Mouse (Mus musculus) spleen, embryonic (tissue): ENCODE measurements around the gene Fam221b.

Experiments used
- CTCF ChIA-PET: fragments of 350-600 bp; sonication (Branson Sonifier 250); formaldehyde crosslinking; loops from one replicate; lab custom pipeline; 2022; lab: Charles Lee

The Fam221b gene

GRCm38 (mm10) chr4:43668782-43669427 is at the start of gene Fam221b, which contains the start of gene Tmem8b:
TSS of gene Fam221b (minus strand) at chr4:43669145.
TSS of gene Tmem8b (plus strand) at chr4:43668971.
- CTCF ChIA-PET: no interaction called here

GRCm38 (mm10) chr4:43713652-43714219 is 44.8 kb upstream of the Fam221b start:
- CTCF ChIA-PET: no interaction called here

- CTCF ChIA-PET: interaction anchor here (0.9 to 1.3 kb wide), 2 partner anchors 82 to 280 kb away, joined by 3 to 6 read pairs; no protein-coding TSS in a partner anchor
Observed at GRCm38 (mm10) chr4:43711821-43712220, 42.9 kb upstream of the Fam221b start.

GRCm38 (mm10) chr4:43709869-43710268 is 40.9 kb upstream of the Fam221b start, which contains the start of gene Olfr71:
TSS of gene Olfr71 (minus strand) at chr4:43710255.
- CTCF ChIA-PET: interaction anchor here (0.6 kb wide), 1 partner anchor 79 kb away, joined by 3 read pairs; no protein-coding TSS in a partner anchor

GRCm38 (mm10) chr4:43705991-43706390 is 37.0 kb upstream of the Fam221b start:
- CTCF ChIA-PET: no interaction called here

DNA sequence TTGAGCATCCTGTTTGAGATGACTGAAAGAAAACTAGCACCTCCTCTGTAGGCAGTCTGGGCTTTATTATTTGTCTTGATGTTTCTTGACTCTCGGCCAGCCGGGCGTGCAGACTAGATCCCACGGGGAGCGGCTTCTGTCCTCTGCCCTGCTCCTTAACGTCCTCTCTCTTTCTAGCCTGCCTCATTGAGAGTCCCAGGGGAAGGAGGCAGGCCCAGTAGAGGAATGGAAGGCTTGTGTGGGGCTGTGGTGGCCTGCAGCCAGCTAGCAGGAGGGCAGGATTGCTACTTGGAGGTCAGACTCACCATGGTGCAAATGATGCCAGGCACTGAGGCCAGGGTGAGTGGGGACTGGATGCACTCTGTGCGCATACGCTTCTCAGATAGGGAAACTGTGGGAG is 34.9 kb upstream of the Fam221b start:
- CTCF ChIA-PET: no interaction called here

DNA sequence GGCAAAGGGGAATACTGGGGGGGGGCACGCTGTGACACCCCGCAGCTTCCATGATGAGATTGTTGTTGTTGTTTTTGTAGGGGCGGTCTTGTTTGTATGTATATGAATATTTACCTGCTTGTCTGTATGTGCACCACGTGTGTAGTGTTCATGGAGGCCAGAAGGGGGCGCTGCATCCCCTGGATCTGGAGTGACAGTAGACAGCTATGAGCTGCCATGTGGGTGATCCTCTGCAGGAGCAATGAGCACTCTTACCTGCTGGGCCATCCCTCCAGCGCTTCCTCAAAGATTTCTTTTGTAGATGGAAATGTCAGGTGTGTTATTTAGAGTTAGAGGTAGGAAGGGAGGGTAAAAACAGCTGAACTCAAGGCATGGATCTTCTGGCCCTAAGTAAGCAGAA is 34.5 kb upstream of the Fam221b start:
- CTCF ChIA-PET: no interaction called here

DNA sequence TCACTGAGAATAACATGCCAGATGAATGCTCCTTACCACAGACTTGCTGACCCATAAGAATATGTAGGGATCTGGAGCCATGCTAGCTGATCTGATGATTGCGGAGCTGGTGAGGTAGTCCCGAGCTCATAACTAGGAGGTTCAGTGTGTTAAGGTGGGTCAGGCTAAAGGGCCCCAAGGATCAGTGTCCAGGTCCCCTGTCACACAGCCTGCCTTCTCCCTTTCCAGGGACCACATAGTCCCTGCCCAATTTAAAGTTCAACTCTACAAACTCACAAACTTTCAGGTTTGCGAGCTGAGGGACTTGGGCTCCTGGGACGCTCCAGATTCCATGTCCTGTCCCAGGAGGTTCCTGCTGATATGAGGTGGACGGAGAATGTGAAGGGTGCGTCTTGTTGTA is 31.8 kb upstream of the Fam221b start, which contains the start of gene Olfr70:
Gene Olfr70 (minus strand): TSS at position 101 of the 400 bp plus-strand sequence.
- CTCF ChIA-PET: no interaction called here

GRCm38 (mm10) chr4:43696561-43696960 is 27.6 kb upstream of the Fam221b start:
- CTCF ChIA-PET: no interaction called here

DNA sequence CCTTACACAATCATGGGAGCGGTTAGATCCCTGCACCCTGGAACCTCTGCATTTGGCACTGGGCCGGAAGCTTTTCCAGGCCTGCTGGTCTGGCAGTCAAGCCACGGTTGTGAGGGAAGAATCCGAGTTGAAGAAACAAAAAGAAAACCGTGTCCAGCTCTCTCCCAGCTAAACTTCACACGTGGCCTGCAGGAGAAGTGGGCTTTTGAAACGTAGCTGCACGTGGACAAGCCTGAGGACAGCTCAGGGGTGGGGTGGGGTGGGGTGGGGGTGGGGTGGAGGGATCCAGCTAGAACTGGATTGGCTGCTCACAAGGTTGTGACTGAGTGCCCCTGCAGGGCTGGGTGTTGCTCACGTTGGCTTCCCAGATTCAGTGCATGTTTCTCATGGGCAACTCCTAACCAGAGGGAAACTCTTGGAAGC is 26.3 kb upstream of the Fam221b start:
- CTCF ChIA-PET: no interaction called here

DNA sequence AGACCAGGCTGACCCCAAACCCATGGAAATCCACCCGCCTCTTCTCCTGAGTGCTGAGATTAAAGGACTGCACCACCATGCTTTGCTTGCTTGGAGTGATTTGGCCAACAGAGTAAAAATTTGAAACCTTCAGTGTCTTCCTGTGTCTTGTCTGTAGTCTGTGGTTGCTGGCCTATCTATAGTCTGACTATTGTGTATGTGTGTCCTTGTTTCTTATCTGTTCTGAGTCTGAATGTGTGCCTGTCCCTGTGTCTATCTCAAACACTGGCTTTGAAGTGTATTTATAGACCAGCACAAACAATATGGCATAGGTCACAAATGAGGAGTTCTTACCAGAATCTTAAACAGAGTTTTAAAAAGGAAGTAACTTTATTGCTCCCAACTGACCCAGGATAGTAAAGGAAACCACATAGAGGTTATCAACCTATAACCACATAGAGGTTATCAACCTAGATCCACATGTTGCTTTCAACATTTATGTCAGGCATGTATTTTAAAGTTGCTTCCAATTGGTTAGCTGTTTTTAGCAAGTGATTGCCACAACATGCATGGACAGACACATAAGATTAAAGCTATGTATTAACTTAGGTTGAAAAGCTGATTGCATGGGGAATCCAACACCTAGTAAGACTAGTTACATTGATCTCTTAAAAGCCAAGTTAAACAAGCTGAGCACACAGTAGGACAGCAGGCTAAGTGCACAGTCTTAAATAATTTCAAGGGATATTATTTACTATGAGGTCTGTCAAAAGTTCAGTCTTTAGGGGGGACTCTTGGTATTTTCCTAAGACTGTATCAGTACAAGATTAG is 25.7 kb upstream of the Fam221b start:
- CTCF ChIA-PET: no interaction called here

- CTCF ChIA-PET: no interaction called here
Observed at GRCm38 (mm10) chr4:43693806-43694241, 24.9 kb upstream of the Fam221b start.

GRCm38 (mm10) chr4:43691026-43691425 is 22.1 kb upstream of the Fam221b start:
- CTCF ChIA-PET: no interaction called here

DNA sequence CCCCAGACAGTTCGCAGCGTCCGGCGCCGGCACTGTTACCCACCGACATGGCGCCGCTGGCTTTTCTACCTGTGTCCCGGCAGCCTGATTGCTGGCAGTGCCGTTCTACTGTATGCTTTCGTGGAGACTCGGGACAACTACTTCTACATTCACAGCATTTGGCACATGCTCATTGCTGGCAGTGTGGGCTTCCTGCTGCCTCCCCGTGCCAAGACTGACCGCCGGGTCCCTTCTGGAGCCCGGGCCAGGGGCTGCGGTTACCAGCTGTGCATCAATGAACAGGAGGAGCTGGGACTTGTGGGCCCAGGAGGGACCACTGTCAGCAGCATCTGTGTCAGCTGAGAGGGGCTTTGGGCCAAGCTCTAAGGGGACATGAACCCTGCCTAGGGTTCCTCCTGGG is 21.1 kb upstream of the Fam221b start:
- CTCF ChIA-PET: no interaction called here

GRCm38 (mm10) chr4:43679416-43680043 is 10.6 kb upstream of the Fam221b start:
- CTCF ChIA-PET: no interaction called here

DNA sequence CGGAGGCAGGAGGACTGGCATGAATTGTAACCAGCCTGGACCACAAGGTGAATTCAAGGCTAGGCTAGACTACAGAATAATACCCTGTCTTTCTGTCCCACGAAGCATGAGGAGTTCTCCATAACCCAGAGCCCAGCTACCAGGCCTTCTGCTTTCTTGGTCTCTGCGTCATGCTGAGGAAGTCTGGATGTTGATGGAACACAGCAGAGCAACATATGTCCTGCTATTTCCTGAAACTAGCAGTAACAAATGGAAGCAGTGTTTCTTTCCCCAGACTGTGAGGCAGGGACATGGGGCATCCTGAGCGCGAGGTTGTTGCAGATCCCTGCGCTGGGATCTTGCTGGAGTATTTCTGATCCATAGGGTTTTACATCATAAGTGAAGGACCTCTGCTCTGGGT is 9.6 kb upstream of the Fam221b start:
- CTCF ChIA-PET: no interaction called here

DNA sequence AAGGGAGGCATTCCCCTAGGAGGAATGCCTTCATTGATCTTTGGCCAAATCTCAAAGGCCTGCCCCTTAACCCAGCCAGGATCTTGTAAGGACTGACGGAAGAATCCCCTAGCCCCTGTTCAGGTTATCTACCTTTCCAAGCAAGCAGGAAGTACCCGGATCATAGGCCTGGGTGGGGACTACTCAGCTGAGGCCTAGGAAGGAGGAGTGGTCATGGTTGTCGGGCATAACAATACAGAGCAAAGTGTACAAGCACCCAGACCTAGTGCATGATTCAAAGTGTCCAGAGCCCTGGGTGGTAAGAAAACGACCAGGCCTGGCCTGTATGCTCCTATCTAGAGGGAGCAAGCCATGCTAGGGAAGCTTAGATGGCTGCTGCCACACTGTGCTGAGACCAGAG is 6.7 kb upstream of the Fam221b start:
- CTCF ChIA-PET: no interaction called here

- CTCF ChIA-PET: no interaction called here
Observed at GRCm38 (mm10) chr4:43674974-43675373, 6.0 kb upstream of the Fam221b start.

DNA sequence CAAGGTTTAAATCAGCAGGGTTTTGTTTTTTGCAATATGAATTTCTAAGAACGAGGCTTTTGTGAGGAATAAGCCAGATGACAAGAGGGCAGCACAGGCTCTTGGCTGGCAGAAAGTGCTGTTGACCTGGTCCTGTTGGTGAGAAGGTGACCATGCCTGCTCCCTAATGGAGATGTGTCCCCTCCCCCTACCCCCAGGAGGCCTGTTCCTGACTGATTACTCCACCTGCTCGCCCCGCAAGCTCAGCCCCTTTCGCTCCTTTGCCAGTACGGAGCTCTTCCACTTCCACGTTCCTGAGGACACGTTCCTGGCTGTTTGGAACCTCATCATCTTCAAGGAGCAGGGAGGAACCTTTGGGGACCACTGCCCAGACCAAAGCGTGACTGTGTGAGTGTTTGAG is 4.8 kb upstream of the Fam221b start:
- CTCF ChIA-PET: no interaction called here

- CTCF ChIA-PET: interaction anchor here (1.0 kb wide), 1 partner anchor 39 kb away, joined by 8 read pairs; no protein-coding TSS in a partner anchor
Observed at GRCm38 (mm10) chr4:43672070-43672469, 3.1 kb upstream of the Fam221b start.

DNA sequence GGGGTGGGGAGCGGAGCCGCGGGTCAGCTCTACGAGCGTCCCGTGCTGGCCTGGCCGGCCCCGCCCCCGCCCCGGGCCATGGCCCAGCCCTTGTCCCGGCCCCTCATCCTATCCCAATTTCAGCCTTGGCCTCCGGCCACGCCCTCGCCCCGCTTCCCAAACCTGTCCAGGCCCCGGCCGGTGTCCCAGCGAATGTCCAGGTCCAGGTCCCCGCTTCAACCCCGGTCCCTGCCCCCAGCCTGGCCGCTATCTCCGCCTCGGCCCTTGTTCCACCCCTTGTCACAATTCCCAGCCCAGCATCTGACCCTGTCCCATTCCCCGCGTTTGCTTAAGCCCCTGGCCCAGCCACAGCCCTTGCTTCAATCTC is 466 bp upstream of the Fam221b start:
- CTCF ChIA-PET: no interaction called here

- CTCF ChIA-PET: no interaction called here
Observed at GRCm38 (mm10) chr4:43666412-43666811, 2.5 kb downstream of the Fam221b start.
